Mouse (Mus musculus) limb, embryonic 14.5 days (tissue): ENCODE data around the gene Smim15. TPM values are rescaled to one million over a fixed set of nuclear protein-coding genes. Genes with fewer than 3 reads are reported as not detected.

ENCODE experiments used
- ATAC-seq: fragments of 200-750 bp; cut with Nextera tagmentation; 2 replicates; pipeline ENCODE4 v1.8.0; 2017; ENCODE audit warnings: low read depth, moderate number of reproducible peaks, moderate TSS enrichment; ENCODE audit not compliant: low FRiP score
- DNase-seq: peaks from one replicate; pipeline ENCODE4 v3.0.0-alpha.2; 2015; ENCODE audit warnings: low spot score
- H3K27ac ChIP-seq: fragments of 300-500 bp; sonication (generic); replicated peaks from 2 replicates; pipeline ENCODE4 v1.5.1; 2014; ENCODE audit warnings: low read depth, mild to moderate bottlenecking, low read length, moderate library complexity, mixed read lengths
- H3K27me3 ChIP-seq: fragments of 300-500 bp; sonication (generic); 2 replicates; pipeline ENCODE4 v1.6.1; 2014; ENCODE audit warnings: low read length, mixed read lengths; ENCODE audit not compliant: control insufficient read depth, insufficient read depth
- H3K36me3 ChIP-seq: fragments of 300-500 bp; sonication (generic); 2 replicates; pipeline ENCODE4 v1.6.1; 2014; ENCODE audit warnings: mild to moderate bottlenecking, low read length, moderate library complexity, mixed read lengths; ENCODE audit not compliant: control insufficient read depth, insufficient read depth
- H3K4me1 ChIP-seq: fragments of 300-500 bp; sonication (generic); 2 replicates; pipeline ENCODE4 v1.6.1; 2014; ENCODE audit warnings: antibody characterized with exemption, low read length, mixed read lengths; ENCODE audit not compliant: control insufficient read depth, insufficient read depth
- H3K4me2 ChIP-seq: fragments of 300-500 bp; sonication (generic); replicated peaks from 2 replicates; pipeline ENCODE4 v1.6.1; 2014; ENCODE audit warnings: low read depth, mild to moderate bottlenecking, low read length, moderate library complexity; ENCODE audit not compliant: severe bottlenecking
- H3K4me3 ChIP-seq: fragments of 300-500 bp; sonication (generic); replicated peaks from 2 replicates; pipeline ENCODE4 v1.5.1; 2014; ENCODE audit warnings: low read length
- H3K9ac ChIP-seq: fragments of 300-500 bp; sonication (generic); 2 replicates; pipeline ENCODE4 v1.6.1; 2014; ENCODE audit warnings: mild to moderate bottlenecking, low read depth, low read length, moderate library complexity; ENCODE audit not compliant: severe bottlenecking
- H3K9me3 ChIP-seq: fragments of 300-500 bp; sonication (generic); 2 replicates; pipeline ENCODE4 v1.6.1; 2016; ENCODE audit warnings: low read length; ENCODE audit not compliant: control insufficient read depth
- POLR2A ChIP-seq: fragments of 200-500 bp; IDR thresholded peaks from 2 replicates; pipeline ENCODE4 v1.8.0; 2012; ENCODE audit warnings: inconsistent platforms, mild to moderate bottlenecking, moderate library complexity, borderline replicate concordance; ENCODE audit not compliant: insufficient read depth, insufficient read length; ENCODE audit errors: extremely low read depth
- WGBS: fragments of 180-500 bp; shearing (Covaris S2); extraction: QIAGEN DNeasy Blood & Tissue Kit; methylation state at CpG from one replicate; pipeline ENCODE4 v1.1.7; 2014; 5-methylcytosine and 5-hydroxymethylcytosine counted together
- polyA plus RNA-seq, 2 experiments: library from polyadenylated mRNA; depleted of rRNA in 1 of 2; stranded (reverse) in 1 of 2; unstranded in 1 of 2; fragments of >200 nt; fragmentation: Nextera tagmentation in 1 of 2; extraction: Ambion mirVana in 1 of 2; gene quantifications; 2 replicates each; pipeline versions ENCODE4 v1.2.1 to v1.2.3; 2012 to 2014

Gene Smim15
- polyA plus RNA-seq, 2 experiments = 48.1 to 50.3 TPM

DNA sequence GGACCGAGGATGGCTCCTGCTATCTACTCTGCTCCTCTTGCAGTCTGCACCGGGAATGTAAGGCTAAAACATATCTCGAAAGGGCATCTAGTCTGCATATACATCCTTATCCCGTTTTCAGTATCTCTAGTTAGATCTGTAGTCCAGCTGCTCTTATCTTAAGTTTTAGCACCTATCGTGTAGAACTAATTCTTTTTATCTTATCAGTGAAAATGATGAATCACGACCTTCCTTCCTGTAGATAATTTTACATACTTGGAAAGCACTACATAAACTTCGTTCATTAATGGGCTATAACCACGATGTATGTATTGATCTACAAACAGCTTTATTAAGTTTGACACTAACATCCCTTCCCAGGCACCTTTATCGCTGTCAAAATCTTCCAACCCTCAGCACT, 4.3 kb upstream of the Smim15 start:
- H3K4me1 ChIP-seq = peaks cover 12% of the 10 kb centered on the region; the same call in 1 of the 2 replicates
- no peaks in the 10 kb centered on the region for H3K9me3 ChIP-seq
- H3K4me3 ChIP-seq = no peak overlapping the region
- no peak overlapping the region for H3K9ac ChIP-seq
- no peaks in the 10 kb centered on the region for H3K36me3 ChIP-seq
- no peak overlapping the region for H3K4me2 ChIP-seq
- 76% methylated on average over 9 of the region's 9 CpGs for WGBS
- DNase-seq (no peak), ATAC-seq (no peak)
- TF ChIP-seq POLR2A = no peak
- H3K27me3 ChIP-seq = no peaks in the 10 kb centered on the region
- H3K27ac ChIP-seq = no peak overlapping the region

DNA sequence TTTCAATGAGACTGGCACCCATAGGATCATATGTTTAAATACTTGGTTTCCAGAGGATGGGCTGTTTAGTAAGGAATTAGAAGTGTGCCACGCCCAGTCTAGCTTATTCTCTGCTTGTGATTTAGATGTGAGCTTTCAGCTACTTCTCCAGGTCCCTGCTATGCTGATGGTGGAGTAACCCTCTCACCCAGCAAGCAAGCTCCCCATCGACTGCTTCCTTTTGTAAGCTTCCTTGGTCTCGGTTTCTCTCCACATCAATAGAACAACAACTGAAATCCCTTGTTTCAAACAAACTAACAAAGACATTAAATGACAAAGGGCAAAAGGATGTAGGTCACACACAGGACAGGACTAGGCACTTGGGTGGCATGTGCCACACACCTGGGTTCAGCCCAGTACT, 3.8 kb upstream of the Smim15 start:
- H3K4me3 ChIP-seq = no peak overlapping the region
- ATAC-seq = no peak

DNA sequence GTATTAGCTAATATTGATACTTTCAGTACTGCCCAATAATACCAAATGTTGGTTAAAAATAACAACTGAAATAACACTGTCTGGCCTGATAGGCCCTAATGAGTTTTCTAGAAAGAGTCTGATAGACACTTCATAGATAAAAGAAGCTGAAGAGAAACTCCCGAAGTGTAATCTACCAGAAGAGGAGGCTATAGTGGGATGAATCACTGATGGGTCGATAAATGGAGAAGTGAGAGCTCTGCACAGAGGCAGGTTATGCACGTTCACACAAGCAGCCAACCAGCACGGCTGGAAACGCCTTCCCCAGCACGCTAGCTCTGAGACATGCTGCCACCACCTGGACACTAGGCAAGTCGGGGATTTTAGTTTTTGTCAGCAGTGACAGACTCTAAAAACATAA, 2.9 kb upstream of the Smim15 start:
- WGBS = 5% methylated on average over 7 of the region's 7 CpGs
- DNase-seq = peak; percentile 81

More for the DNA sequence above, 3.8 kb upstream of the Smim15 start:
- DNase-seq = no peak
- H3K9me3 ChIP-seq = no peaks in the 10 kb centered on the region
- TF ChIP-seq POLR2A = no peak
- peaks cover 15% of the 10 kb centered on the region; the same call in 1 of the 2 replicates for H3K4me1 ChIP-seq
- H3K27me3 ChIP-seq = no peaks in the 10 kb centered on the region
- WGBS = 81% methylated on average over 3 of the region's 3 CpGs
- no peaks in the 10 kb centered on the region for H3K36me3 ChIP-seq
- H3K27ac ChIP-seq = no peak overlapping the region
- H3K4me2 ChIP-seq = no peak overlapping the region
- no peak overlapping the region for H3K9ac ChIP-seq

DNA sequence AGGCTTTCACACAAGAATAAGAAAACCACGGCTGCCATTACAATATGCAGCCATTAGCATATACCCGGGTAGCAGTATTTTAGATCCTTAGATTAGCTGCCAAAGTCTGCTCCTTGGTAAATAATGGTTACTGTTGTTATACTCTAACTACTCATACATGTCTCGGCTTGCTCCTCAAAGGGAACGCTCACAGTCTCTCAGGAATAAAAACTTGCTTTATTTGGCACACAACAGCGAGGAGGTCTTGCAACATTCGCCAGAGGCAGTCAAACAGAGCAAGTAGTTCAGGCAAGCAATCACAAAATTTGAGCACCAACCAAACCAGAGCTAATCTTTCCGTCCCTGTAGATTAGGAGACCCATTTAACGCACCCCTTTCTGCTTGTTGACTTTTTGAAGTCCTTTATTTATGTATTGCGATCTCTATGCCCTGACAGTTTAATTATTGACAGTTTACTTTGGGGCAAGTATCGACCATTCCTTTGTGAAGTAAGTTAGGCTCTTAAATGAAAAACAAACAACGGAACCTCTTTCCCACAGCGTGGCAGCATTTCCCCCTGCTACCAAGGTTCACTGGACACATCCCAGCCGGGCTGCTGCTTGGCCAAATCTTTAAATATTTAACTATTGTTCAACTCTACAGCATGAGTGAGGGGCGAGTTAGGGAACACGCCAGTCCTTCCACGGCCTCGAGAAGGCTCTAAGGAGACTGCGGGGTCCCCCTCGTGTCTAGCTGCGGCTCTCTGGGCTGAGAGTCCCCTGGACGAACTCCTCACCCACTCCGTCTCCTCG, 620 bp upstream of the Smim15 start:
- peak; percentile 45 for DNase-seq
- Histone ChIP-seq H3K4me1 (peaks cover 19% of the 10 kb centered on the region; the same call in 1 of the 2 replicates), H3K9ac (peak overlapping the region; percentile 83), H3K36me3 (peaks cover 9% of the 10 kb centered on the region; the same call in 1 of the 2 replicates), H3K4me3 (peak overlapping the region; percentile 74), H3K27me3 (no peaks in the 10 kb centered on the region), H3K4me2 (peak overlapping the region; percentile 72), H3K27ac (peak overlapping the region; percentile 93), H3K9me3 (no peaks in the 10 kb centered on the region)
- ATAC-seq = peak; percentile 50
- 3% methylated on average over 23 of the region's 23 CpGs for WGBS
- peak; percentile 20; the same call in 1 of the 2 replicates for TF ChIP-seq POLR2A

More for the DNA sequence above, 2.9 kb upstream of the Smim15 start:
- Histone ChIP-seq H3K4me1 (peaks cover 19% of the 10 kb centered on the region; the same call in 1 of the 2 replicates), H3K4me2 (no peak overlapping the region), H3K9me3 (no peaks in the 10 kb centered on the region), H3K36me3 (no peaks in the 10 kb centered on the region), H3K27me3 (no peaks in the 10 kb centered on the region), H3K9ac (no peak overlapping the region), H3K4me3 (no peak overlapping the region), H3K27ac (no peak overlapping the region)
- TF ChIP-seq POLR2A = no peak
- ATAC-seq = no peak

DNA sequence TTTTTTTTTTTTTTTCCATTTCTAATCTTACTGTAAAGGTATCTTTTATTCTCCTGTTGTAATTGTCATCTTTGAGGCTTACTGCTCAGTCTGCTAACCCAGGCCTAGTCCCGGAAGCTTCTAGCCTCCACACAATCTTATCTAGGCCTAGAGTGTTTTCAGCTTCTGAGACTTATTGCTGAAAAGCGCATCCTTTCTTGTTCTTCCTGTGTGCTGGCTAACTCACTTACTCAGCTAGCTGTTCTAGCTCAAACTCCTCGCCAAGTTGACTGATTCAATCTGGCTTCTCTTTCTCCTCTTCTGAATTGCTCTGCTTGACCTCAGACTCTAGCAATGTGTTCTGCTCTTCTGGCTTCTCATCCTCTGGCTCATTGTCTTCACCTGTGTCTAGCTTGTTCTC, 1.4 kb downstream of the Smim15 start:
- peaks cover 9% of the 10 kb centered on the region; the same call in 1 of the 2 replicates for H3K36me3 ChIP-seq
- H3K27ac ChIP-seq = no peak overlapping the region
- TF ChIP-seq POLR2A = no peak
- H3K9ac ChIP-seq = no peak overlapping the region
- DNase-seq (no peak), ATAC-seq (no peak)
- H3K4me1 ChIP-seq = peaks cover 19% of the 10 kb centered on the region; the same call in 1 of the 2 replicates
- no peaks in the 10 kb centered on the region for H3K27me3 ChIP-seq
- WGBS = 88% methylated on average over 3 of the region's 3 CpGs
- H3K4me3 ChIP-seq = no peak overlapping the region
- H3K4me2 ChIP-seq = no peak overlapping the region; the same call in 1 of the 2 replicates
- H3K9me3 ChIP-seq = no peaks in the 10 kb centered on the region
